Mouse (Mus musculus) testis, adult 2 months (tissue): ENCODE measurements around the gene Nckap1l.

Experiments used
- CTCF ChIP-seq: fragments of 200-500 bp; IDR thresholded peaks from 2 replicates; pipeline ENCODE4 v1.5.1; 2012; ENCODE audit warnings: low read depth, mild to moderate bottlenecking, inconsistent platforms, low read length, moderate library complexity; ENCODE audit not compliant: control insufficient read depth, insufficient read depth, insufficient replicate concordance
- POLR2A ChIP-seq: fragments of 200-500 bp; IDR thresholded peaks from 2 replicates; pipeline ENCODE4 v1.6.1; 2012; ENCODE audit warnings: low read depth, mild to moderate bottlenecking, inconsistent platforms, low read length, moderate library complexity; ENCODE audit not compliant: control insufficient read depth

GRCm38 (mm10) chr15:103488336-103488735, 34.7 kb downstream of the Nckap1l start:
- TF ChIP-seq POLR2A (no peak), CTCF (no peak)
